Mouse (Mus musculus) urinary bladder, postnatal 4 days (tissue): ENCODE results near the gene 4930518I15Rik.
"Not testable (repeated sequence)": the region's sequence is repeated elsewhere in the genome, so short reads cannot be mapped to it uniquely, and the experiment has no call there.

Source experiments
- DNase-seq, 2 experiments: peaks; one replicate each; pipeline ENCODE4 v3.0.0; 2021 to 2022; ENCODE audit warnings: low spot score in 2 of 2

4930518I15Rik gene

GRCm38 (mm10) chr2:156877726-156878125 lies 20.0 kb upstream of the 4930518I15Rik start:
- no peak for DNase-seq

DNA sequence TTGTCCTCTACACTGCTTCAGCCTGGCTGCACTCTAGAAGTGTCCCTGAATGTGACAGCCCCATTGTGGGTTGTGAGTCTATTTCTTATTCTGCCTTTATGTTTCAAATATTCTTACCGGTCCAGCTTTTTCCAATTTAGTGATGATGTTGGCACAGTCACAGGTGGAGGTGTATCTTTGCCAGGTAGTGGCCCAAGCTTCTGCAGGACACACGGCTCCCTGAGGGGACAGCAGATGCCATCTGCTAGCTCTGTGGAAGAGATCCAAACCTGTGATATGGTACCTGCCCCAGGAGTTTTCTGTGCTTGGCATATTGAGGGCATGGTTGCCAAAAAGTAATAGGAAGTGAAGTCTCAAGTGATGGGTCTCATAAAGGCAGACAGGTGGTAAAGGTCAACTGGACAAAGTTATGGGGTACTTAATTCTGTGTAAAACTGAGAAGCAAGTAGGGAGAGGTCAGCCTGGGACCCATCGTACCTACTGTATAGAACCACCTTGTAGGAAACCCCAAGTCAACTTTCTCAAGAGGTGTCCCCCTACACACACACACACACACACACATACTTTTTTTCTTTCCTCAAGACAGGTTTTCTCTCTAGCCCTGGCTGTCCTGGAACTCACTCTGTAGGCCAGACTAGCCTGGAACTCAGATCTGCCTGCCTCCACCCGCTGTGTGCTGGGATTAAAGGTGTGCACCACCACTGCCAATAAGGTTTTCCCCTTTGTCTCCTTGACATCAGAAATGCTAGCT lies 17.2 kb upstream of the 4930518I15Rik start:
- DNase-seq, result no peak

- DNase-seq, result no peak
Observed at GRCm38 (mm10) chr2:156874047-156874759, 16.5 kb upstream of the 4930518I15Rik start.

- no peak for DNase-seq
Observed at GRCm38 (mm10) chr2:156873629-156874028, 15.9 kb upstream of the 4930518I15Rik start.

DNA sequence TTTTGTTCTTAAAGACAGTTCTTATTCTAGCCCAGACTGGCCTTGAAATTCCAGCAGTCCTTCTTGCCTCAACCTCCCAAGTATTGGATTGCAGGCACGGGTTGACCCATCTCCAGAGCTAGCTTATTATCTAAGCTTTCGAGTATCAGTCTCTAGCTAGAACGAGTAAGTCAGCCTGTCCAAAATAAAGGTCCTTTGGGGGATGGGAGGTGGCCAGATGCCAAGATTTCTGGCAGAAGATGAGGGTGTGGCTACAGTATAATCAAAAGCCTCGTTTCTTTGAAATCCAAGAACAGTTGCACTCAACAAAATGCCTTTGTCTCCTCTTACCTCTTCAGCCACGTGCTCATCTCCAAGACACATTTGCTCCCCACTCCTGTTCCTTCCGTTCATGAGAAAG lies 12.8 kb upstream of the 4930518I15Rik start:
- peak in 1 of 2 experiments; percentile 44 for DNase-seq

GRCm38 (mm10) chr2:156869554-156869953 lies 11.8 kb upstream of the 4930518I15Rik start:
- DNase-seq, result no peak

DNA sequence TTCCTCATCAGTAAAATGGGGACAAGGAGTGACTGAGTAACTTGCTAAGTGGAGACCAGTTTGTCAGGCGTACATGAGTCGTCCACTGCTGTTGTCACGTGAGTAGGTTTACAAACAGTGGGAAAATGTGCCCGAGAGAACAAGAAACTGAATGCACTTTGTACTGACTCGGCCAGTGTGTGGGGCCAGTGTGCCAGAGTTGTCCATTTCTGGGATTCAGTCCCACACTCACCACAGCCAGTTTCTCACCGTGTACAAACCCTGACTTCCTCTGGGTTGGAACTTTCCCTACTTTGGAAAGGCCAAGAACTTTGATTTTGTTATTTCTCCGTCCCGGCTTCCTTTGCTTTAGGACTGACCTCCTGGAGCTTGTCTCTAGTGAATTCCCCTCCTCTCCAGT lies 11.2 kb upstream of the 4930518I15Rik start:
- DNase-seq, result no peak

GRCm38 (mm10) chr2:156864481-156864880 lies 6.7 kb upstream of the 4930518I15Rik start:
- DNase-seq, result no peak

DNA sequence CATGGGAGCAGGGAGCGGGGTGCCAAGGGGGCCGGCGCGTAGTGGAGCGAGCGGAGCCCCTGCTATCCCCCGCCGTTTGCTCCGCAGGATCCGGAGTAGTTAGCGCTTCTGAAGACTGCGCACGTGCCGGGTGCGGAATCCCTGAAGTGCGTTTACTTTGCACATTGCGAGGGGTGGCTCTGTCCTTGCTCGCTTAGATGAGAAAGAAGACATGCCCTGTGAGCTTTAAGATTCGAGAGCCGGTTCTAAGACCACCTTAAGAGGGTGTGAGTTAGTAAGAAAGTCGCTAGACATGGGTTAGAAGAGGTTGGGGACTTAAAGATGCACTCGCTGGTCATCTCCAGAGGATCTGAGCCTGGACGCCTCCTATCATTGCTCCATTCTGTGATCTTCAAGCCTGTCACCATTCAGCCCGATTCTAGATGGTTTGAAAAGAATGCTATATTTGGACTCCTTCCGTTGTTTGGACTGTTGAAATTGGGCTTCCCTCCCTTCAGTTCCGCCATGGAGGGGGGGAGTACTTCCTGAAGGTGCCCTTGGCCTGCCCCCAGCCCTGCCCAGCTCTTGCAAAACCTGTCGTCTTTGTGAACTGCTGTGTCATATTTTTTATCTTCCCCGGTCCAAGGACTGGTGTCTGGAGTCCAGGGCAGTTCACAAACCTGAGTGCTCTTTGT lies 5.9 kb upstream of the 4930518I15Rik start:
- DNase-seq, result peak in 1 of 2 experiments; percentile 52

GRCm38 (mm10) chr2:156862772-156863486 lies 5.2 kb upstream of the 4930518I15Rik start, which contains the start of gene Rab5if:
Gene Rab5if, plus strand, starts transcription at chr2:156863128.
- DNase-seq, result peak; percentile 98

- DNase-seq, result no peak
Observed at GRCm38 (mm10) chr2:156862041-156862717, 4.4 kb upstream of the 4930518I15Rik start.

DNA sequence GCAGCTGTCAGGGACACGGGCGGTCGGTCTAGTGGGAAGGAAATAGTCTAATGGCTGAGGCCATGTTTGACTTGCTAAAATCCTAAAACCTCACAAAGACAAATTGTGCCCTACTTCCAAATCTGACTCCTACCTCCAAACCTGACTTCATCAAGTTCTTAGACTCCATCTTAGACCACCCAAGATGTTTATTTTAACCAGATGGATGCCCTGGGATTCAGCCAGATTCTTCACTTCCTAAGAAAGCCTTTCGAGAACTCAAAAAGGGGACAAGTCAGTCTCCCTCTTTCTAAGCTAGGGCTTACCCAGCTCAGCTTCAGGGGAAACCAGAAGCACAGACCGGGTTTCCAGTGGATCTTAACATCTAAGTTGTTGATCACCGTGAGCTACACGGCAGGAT lies 925 bp upstream of the 4930518I15Rik start:
- DNase-seq, result no peak

- DNase-seq, result no peak
Observed at GRCm38 (mm10) chr2:156857385-156857791, 358 bp downstream of the 4930518I15Rik start.

DNA sequence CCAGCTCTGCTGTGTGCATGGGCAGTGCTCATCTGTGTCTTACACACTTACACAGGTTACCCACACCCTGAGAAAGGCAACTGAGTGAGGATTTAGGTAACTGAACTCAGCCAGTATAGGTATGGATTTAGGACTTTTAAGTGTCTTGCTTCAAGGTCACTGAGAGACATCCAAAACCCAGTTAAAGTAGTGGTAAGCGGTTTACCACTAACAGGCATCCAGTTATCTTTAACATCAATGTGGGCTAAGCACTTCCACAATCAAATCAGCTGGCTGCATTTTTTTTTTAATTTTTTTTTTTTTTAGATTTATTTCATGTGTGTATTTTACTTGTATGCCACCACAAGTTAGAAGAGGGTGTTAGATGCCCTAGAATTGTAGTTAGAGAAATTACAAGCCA lies 1.4 kb downstream of the 4930518I15Rik start:
- no peak for DNase-seq

DNA sequence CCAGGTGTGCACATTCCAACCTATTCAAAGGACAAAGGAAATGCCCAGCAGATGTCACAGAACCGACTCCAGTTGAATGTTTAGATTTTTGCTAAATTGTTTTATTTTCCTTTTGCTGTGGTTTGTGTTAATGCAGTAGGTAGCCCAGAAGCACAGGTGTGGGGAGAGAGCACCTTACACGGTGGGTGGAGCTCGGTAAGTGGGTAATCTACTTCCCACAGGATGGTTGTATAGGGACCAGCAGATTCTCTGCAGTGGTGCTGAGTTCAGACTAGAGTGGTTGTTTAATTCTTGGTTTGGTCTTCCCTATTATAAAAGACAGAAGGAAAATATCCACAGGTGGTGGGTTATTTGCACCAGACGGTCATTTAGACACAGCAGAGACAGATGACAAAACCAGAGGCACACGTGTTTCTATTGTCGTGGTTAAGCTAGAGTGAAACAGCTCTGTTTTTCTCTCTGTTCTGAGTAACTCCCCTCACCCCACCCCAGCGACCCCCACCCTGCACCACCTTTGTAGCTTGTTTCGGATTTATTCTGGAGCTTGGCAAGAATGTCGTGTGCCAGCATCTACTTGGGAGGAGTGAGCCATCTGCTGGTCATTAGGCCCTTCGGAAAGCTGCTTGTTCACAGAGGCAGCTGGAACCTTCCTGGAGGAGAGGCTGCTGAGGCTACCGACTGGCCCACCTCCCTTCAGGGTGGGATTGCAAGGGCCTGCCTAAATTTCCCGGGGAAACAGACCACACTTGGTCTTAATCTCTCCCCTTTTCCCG lies 3.6 kb downstream of the 4930518I15Rik start:
- not testable (repeated sequence) for DNase-seq

- DNase-seq, result not testable (repeated sequence)
Observed at GRCm38 (mm10) chr2:156853584-156853983, 4.2 kb downstream of the 4930518I15Rik start.

- DNase-seq, result no peak
Observed at GRCm38 (mm10) chr2:156850505-156850904, 7.2 kb downstream of the 4930518I15Rik start.

DNA sequence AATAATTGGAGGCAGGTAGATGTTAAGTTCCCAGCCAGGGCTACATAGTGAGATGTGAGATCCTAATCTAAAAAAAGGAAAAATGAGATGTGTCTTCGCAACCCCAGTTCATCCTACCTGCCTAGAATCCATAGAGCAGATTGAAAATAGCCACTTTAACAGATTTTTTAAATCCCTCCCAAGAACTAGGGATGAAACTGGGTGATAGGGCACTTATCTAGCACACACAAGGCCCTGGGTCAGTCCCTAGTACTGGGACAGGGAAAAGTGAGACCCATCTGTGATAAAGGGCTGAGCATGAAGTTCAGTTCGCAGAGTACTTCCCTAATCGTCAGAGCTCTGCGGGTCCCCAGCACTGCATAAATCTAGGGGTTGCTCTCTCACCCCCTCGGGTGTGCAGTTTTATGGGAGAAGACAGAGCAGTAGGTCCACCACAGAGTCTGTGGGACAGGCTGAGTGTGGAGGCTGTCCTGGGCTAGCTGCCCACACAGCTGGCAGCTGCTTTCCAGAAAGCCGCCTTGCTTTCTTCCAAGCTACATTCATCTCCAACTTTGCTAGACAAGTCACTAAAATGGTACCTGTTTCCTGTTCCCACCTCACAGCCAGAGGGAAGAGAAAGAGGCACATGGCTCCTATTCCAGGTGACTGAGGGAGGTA lies 9.1 kb downstream of the 4930518I15Rik start:
- DNase-seq, result no peak

DNA sequence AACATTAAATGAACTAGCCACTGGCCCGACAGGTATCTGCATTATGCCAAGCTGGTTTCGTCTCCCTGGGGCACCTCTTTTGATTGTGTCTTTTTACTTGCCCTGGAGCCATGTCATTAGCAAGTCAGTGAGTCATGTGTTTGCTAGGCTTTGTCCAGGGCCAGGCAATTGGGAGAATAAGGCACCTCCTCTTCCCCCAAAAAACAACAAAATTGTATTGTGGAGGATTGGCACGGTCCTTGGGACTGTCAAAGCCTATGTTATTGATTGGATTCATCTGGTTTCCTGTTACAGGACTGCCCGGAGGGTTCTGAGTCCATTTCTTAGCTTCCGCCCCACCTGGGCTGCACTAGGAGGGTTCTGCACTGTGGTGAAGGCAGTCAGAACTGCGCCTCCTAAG lies 10.1 kb downstream of the 4930518I15Rik start:
- DNase-seq, result no peak

DNA sequence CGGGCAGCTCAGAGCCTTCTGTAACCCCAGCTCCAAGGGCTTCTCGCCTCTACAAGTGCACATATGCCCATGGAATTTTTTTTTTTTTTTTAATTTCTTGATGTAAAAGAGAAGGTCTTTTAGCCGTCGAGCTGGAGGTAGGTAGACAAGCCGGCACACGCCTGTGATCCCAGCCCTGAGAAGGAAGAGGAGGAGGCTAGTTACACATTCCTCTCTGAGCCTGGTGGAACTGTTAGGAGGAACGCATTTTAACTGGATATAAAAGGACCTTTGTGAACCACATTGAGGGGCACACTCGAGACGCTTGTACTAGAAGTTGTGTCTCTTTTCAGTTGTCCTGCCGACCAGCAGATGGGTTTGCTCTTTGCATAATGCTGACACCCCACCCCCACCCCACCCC lies 13.0 kb downstream of the 4930518I15Rik start:
- DNase-seq, result no peak
